Mouse (Mus musculus) liver, embryonic 14.5 days (tissue): Measurements from ENCODE around the gene Celf1.

Source experiments
- CTCF ChIP-seq: IDR thresholded peaks from 2 replicates; pipeline ENCODE4 v1.5.1; 2016; ENCODE audit warnings: antibody characterized with exemption, low read depth, control low read depth
- EP300 ChIP-seq: IDR thresholded peaks from 2 replicates; pipeline ENCODE4 v1.6.1; 2016; ENCODE audit warnings: antibody characterized with exemption, low read depth

DNA sequence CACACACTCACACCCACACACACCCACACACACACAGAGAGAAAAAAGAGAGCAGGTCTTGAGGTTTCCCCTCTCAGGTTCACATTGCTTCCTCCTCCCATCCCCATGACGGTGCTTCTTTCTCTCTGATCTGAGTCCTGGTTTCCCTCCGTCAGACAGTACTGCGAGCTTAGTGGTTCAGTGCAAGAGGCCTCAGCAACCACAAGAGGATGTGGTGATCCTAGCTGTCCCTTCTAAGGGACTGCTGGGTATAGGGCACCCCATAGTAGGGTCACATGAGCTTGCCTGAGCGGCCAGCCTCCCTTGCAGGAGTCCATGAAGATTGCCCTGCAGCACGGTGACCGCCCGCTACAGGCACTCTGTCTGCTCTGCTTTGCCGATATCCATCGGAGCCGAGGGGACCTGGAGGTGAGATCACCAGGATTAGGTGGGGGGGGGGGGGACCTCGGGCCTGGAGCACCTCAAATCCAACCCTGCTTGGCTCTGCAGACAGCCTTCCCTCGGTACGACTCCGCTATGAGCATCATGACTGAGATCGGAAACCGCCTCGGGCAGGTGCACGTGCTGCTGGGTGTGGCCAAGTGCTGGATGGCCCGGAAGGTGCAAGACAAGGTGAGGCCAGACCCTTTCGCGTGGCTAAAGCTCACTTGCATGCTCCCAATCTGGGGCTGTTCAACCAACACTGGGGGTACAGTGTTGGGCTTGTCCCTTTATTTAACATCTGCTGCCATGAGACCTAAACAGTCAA lies 102.6 kb downstream of the Celf1 start:
- no peak for TF ChIP-seq CTCF
- no peak for TF ChIP-seq EP300
